Mouse (Mus musculus) cerebellum, adult 2 months (tissue): Measurements from ENCODE around the gene Fam204a. TPM values are rescaled to one million over a fixed set of nuclear protein-coding genes. Genes with fewer than 3 reads are reported as not detected.
A peak's percentile ranks its signal among the peaks of the same experiment; 100 is the strongest.

Experiments used
- DNase-seq, 2 experiments: peaks; one replicate each; pipeline ENCODE4 v3.0.0; 2021
- H3K27ac ChIP-seq: fragments of 200-500 bp; 2 replicates; pipeline ENCODE4 v1.5.1; 2012; ENCODE audit warnings: low read length, control low read depth, inconsistent platforms; ENCODE audit not compliant: insufficient read depth
- H3K27me3 ChIP-seq: fragments of 200-500 bp; 2 replicates; pipeline ENCODE4 v1.6.1; 2012; ENCODE audit warnings: inconsistent platforms, mild to moderate bottlenecking, low read length, moderate library complexity; ENCODE audit not compliant: control insufficient read depth, insufficient read depth
- H3K4me1 ChIP-seq: fragments of 200-500 bp; 2 replicates; pipeline ENCODE4 v1.6.1; 2011; ENCODE audit warnings: low read length; ENCODE audit not compliant: control insufficient read depth, insufficient read depth
- H3K4me3 ChIP-seq: fragments of 200-500 bp; replicated peaks from 2 replicates; pipeline ENCODE3; 2011; ENCODE audit warnings: mild to moderate bottlenecking, low read depth, low read length, control low read depth; ENCODE audit not compliant: insufficient read depth
- CTCF ChIP-seq: fragments of 200-500 bp; IDR thresholded peaks from 2 replicates; pipeline ENCODE4 v1.5.1; 2011; ENCODE audit warnings: low read depth, mild to moderate bottlenecking, control low read depth, low read length, moderate library complexity, borderline replicate concordance; ENCODE audit not compliant: insufficient read depth
- POLR2A ChIP-seq: fragments of 200-500 bp; IDR thresholded peaks from 2 replicates; pipeline ENCODE4 v1.6.1; 2011; ENCODE audit warnings: low read length, control low read depth, borderline replicate concordance; ENCODE audit not compliant: insufficient read depth
- WGBS: fragments of 180-500 bp; shearing (Covaris S2); methylation state at CpG from one replicate; pipeline ENCODE4 v1.1.7; 2018; 5-methylcytosine and 5-hydroxymethylcytosine counted together
- polyA plus RNA-seq: library from polyadenylated mRNA; depleted of rRNA; stranded (reverse); fragments of >200 nt; gene quantifications from 2 replicates; pipeline ENCODE4 v1.2.3, GENCODE M21; 2012; rRNA removed

Fam204a gene
- polyA plus RNA-seq, result 25.4 and 26.1 TPM in 2 replicates

- Histone ChIP-seq H3K4me1 (no peaks in the 10 kb centered on the region), H3K4me3 (peak within 1 kb of the TSS; percentile 53), H3K27ac (peak within 1 kb of the TSS; percentile 6; the same call in 1 of the 2 replicates), H3K27me3 (no peaks in the 10 kb centered on the region)
- TF ChIP-seq CTCF, result no peak
- TF ChIP-seq POLR2A, result peak; percentile 72
- DNase-seq, result peak; percentile 94 to 98
- under 1% methylated on average over 68 of the region's 68 CpGs for WGBS
These were observed at the start of gene Fam204a for GRCm38 (mm10) chr19:60225899-60226844. TSS of gene Fam204a (minus strand) at chr19:60226701.

GRCm38 (mm10) chr19:60265789-60266188 is 39.3 kb upstream of the Fam204a start:
- Histone ChIP-seq H3K4me1 (no peaks in the 10 kb centered on the region), H3K27ac (no peak overlapping the region), H3K27me3 (no peaks in the 10 kb centered on the region; the same call in 1 of the 2 replicates), H3K4me3 (no peak overlapping the region)
- no peak for DNase-seq
- WGBS, result 55% methylated on average over 1 of the region's 1 CpGs
- no peak for TF ChIP-seq CTCF
- no peak for TF ChIP-seq POLR2A

- Histone ChIP-seq H3K4me1 (no peaks in the 10 kb centered on the region), H3K4me3 (no peak overlapping the region), H3K27ac (no peak overlapping the region), H3K27me3 (no peaks in the 10 kb centered on the region)
- no peak for TF ChIP-seq CTCF
- no peak for TF ChIP-seq POLR2A
- WGBS, result 68% methylated on average over 5 of the region's 5 CpGs
- DNase-seq, result no peak
These were observed 34.2 kb upstream of the Fam204a start for GRCm38 (mm10) chr19:60260689-60261088.

- Histone ChIP-seq H3K27me3 (no peaks in the 10 kb centered on the region), H3K27ac (no peak overlapping the region), H3K4me1 (no peaks in the 10 kb centered on the region), H3K4me3 (no peak overlapping the region)
- TF ChIP-seq CTCF (no peak), POLR2A (no peak)
- DNase-seq, result no peak
- 32% methylated on average over 2 of the region's 2 CpGs for WGBS
These were observed 25.5 kb upstream of the Fam204a start for GRCm38 (mm10) chr19:60252021-60252420.

GRCm38 (mm10) chr19:60251197-60251596 is 24.7 kb upstream of the Fam204a start:
- Histone ChIP-seq H3K4me3 (no peak overlapping the region), H3K4me1 (no peaks in the 10 kb centered on the region), H3K27me3 (no peaks in the 10 kb centered on the region), H3K27ac (no peak overlapping the region)
- TF ChIP-seq CTCF (no peak), POLR2A (no peak)
- no peak for DNase-seq
- 11% methylated on average over 9 of the region's 9 CpGs for WGBS

- TF ChIP-seq CTCF (no peak), POLR2A (no peak)
- Histone ChIP-seq H3K4me1 (no peaks in the 10 kb centered on the region), H3K27me3 (no peaks in the 10 kb centered on the region), H3K27ac (no peak overlapping the region), H3K4me3 (no peak overlapping the region)
- DNase-seq, result no peak
- 85% methylated on average over 3 of the region's 3 CpGs for WGBS
These were observed 18.7 kb upstream of the Fam204a start for GRCm38 (mm10) chr19:60245250-60245649.

- no peak overlapping the region for H3K4me3 ChIP-seq
- 61% methylated on average over 7 of the region's 7 CpGs for WGBS
- H3K27me3 ChIP-seq, result no peaks in the 10 kb centered on the region
- TF ChIP-seq POLR2A (no peak), CTCF (no peak)
- no peak for DNase-seq
- H3K4me1 ChIP-seq, result no peaks in the 10 kb centered on the region
- no peak overlapping the region for H3K27ac ChIP-seq
These were observed 16.1 kb upstream of the Fam204a start for GRCm38 (mm10) chr19:60242620-60243019.
